Mouse (Mus musculus): ENCODE measurements at regions not wholly inside any gene's neighbourhood (a gene's known extent, or its start where the extent isn't known, plus 50 kb on each side); places are given as distances from the start of the nearest gene placed in this dataset.

- Histone ChIP-seq H3K4me3 (no peak overlapping the region), H3K27me3 (peaks cover 2% of the 10 kb centered on the region; the same call in 1 of the 2 replicates), H3K4me1 (peaks cover 8% of the 10 kb centered on the region), H3K36me3 (no peaks in the 10 kb centered on the region), H3K9ac (0 out of 2 replicates have a peak overlapping the region, but pooled peaks have one; percentile 1), H3K27ac (peak overlapping the region; percentile 38; the same call in 1 of the 2 replicates), H3K9me3 (no peaks in the 10 kb centered on the region), H3K4me2 (no peak overlapping the region)
- 22% methylated on average over 13 of the region's 13 CpGs for WGBS
- peak; percentile 43 for ATAC-seq (ENCODE audit: insufficient number of reproducible peaks, low FRiP score, low TSS enrichment, low read depth)
Observed at GRCm38 (mm10) chr6:31642451-31642942, 78.7 kb upstream of the Podxl start.

- H3K27me3 ChIP-seq, result peaks cover 10% of the 10 kb centered on the region; the same call in 1 of the 2 replicates
- H3K27ac ChIP-seq, result no peak overlapping the region
- no peaks in the 10 kb centered on the region for H3K9me3 ChIP-seq
- no peaks in the 10 kb centered on the region for H3K36me3 ChIP-seq
- no peak overlapping the region for H3K9ac ChIP-seq
- WGBS, result 76% methylated on average over 2 of the region's 2 CpGs
- no peak overlapping the region for H3K4me3 ChIP-seq
- H3K4me1 ChIP-seq, result peaks cover 8% of the 10 kb centered on the region
- ATAC-seq (ENCODE audit: insufficient number of reproducible peaks, low FRiP score, low TSS enrichment, low read depth), result no peak
- H3K4me2 ChIP-seq, result no peak overlapping the region
Observed at GRCm38 (mm10) chr6:31640745-31641144, 77.0 kb upstream of the Podxl start.

- peaks cover 10% of the 10 kb centered on the region; the same call in 1 of the 2 replicates for H3K27me3 ChIP-seq
- no peaks in the 10 kb centered on the region for H3K9me3 ChIP-seq
- no peak overlapping the region for H3K4me2 ChIP-seq
- no peak for ATAC-seq (ENCODE audit: insufficient number of reproducible peaks, low FRiP score, low TSS enrichment, low read depth)
- no peak overlapping the region for H3K27ac ChIP-seq
- no peaks in the 10 kb centered on the region for H3K36me3 ChIP-seq
- no peak overlapping the region for H3K4me3 ChIP-seq
- H3K4me1 ChIP-seq, result peaks cover 8% of the 10 kb centered on the region
- H3K9ac ChIP-seq, result no peak overlapping the region
- WGBS, result 11% methylated on average over 2 of the region's 2 CpGs
Observed at GRCm38 (mm10) chr6:31639460-31639859, 75.7 kb upstream of the Podxl start.

GRCm38 (mm10) chr6:31638434-31639220, 74.8 kb upstream of the Podxl start:
- Histone ChIP-seq H3K9me3 (no peaks in the 10 kb centered on the region), H3K36me3 (no peaks in the 10 kb centered on the region), H3K4me2 (no peak overlapping the region), H3K27me3 (peaks cover 10% of the 10 kb centered on the region; the same call in 1 of the 2 replicates), H3K4me1 (peaks cover 8% of the 10 kb centered on the region), H3K4me3 (no peak overlapping the region), H3K27ac (no peak overlapping the region), H3K9ac (no peak overlapping the region)
- no peak for ATAC-seq (ENCODE audit: insufficient number of reproducible peaks, low FRiP score, low TSS enrichment, low read depth)
- WGBS, result 64% methylated on average over 13 of the region's 13 CpGs

- Histone ChIP-seq H3K4me1 (peaks cover 4% of the 10 kb centered on the region), H3K9ac (no peak overlapping the region), H3K9me3 (no peaks in the 10 kb centered on the region), H3K36me3 (no peaks in the 10 kb centered on the region), H3K4me2 (no peak overlapping the region), H3K27ac (no peak overlapping the region), H3K4me3 (no peak overlapping the region), H3K27me3 (peaks cover 10% of the 10 kb centered on the region; the same call in 1 of the 2 replicates)
- 15% methylated on average over 16 of the region's 16 CpGs for WGBS
- no peak for ATAC-seq (ENCODE audit: insufficient number of reproducible peaks, low FRiP score, low TSS enrichment, low read depth)
Observed at GRCm38 (mm10) chr6:31637371-31638052, 73.7 kb upstream of the Podxl start.

GRCm38 (mm10) chr6:31636954-31637353, 73.2 kb upstream of the Podxl start:
- Histone ChIP-seq H3K36me3 (no peaks in the 10 kb centered on the region), H3K9ac (no peak overlapping the region), H3K4me1 (no peaks in the 10 kb centered on the region), H3K9me3 (no peaks in the 10 kb centered on the region), H3K27me3 (peaks cover 10% of the 10 kb centered on the region; the same call in 1 of the 2 replicates), H3K4me2 (no peak overlapping the region), H3K4me3 (no peak overlapping the region), H3K27ac (no peak overlapping the region)
- no peak for ATAC-seq (ENCODE audit: insufficient number of reproducible peaks, low FRiP score, low TSS enrichment, low read depth)
- WGBS, result 14% methylated on average over 9 of the region's 9 CpGs

DNA sequence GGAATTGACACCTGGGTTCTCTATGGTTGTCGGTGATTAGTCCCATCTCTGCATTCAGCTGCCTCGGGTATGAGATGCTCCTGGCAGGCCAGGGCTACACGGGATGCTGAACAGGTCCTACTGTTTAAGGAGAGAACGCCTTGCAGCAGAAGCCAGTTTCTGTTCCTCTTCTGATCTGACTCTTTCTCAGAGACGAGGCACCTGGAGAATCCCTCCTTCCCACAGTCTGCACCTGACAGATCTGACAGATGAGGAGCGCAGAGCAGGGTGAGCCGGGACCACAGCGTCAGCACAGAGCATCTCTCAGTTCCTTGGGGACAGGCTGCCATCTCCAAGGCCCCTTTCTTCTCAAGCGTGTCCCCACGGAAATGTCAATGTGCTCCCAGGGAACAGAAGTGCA, 68.7 kb upstream of the Podxl start:
- ATAC-seq (ENCODE audit: insufficient number of reproducible peaks, low FRiP score, low TSS enrichment, low read depth), result no peak
- no peaks in the 10 kb centered on the region; the same call in 1 of the 2 replicates for H3K4me1 ChIP-seq
- no peak overlapping the region for H3K4me2 ChIP-seq
- 53% methylated on average over 10 of the region's 10 CpGs for WGBS
- H3K9me3 ChIP-seq, result no peaks in the 10 kb centered on the region
- H3K27ac ChIP-seq, result no peak overlapping the region
- no peak overlapping the region for H3K9ac ChIP-seq
- H3K36me3 ChIP-seq, result no peaks in the 10 kb centered on the region
- H3K27me3 ChIP-seq, result 0 out of 2 replicates have a peak, but pooled peaks cover 8% of the 10 kb centered on the region
- H3K4me3 ChIP-seq, result no peak overlapping the region

GRCm38 (mm10) chr6:31630009-31630408, 66.2 kb upstream of the Podxl start:
- Histone ChIP-seq H3K27ac (no peak overlapping the region), H3K36me3 (no peaks in the 10 kb centered on the region), H3K4me2 (no peak overlapping the region), H3K9ac (no peak overlapping the region), H3K9me3 (no peaks in the 10 kb centered on the region), H3K4me1 (no peaks in the 10 kb centered on the region; the same call in 1 of the 2 replicates), H3K4me3 (no peak overlapping the region), H3K27me3 (no peaks in the 10 kb centered on the region)
- WGBS, result 25% methylated on average over 4 of the region's 4 CpGs
- ATAC-seq (ENCODE audit: insufficient number of reproducible peaks, low FRiP score, low TSS enrichment, low read depth), result no peak

DNA sequence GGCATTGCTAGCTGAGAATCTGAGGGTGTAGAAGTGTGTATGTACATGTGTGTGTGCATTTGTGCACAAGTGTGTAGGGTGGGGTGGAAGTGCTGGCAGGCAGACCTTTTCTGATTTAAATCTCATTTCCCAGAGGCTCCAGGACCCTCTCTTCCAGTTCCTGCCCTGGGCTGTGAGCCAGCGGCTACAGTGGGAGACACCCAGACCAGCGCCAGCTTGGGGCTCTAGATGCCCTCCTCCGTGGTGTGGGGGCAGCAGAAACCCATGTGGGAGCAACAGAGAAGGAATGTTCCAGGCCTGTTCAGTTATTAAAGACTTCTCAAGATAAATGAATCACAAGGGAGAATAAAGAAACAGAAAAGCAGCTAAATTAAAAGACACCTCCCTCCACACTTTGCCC, 64.1 kb upstream of the Podxl start:
- ATAC-seq (ENCODE audit: insufficient number of reproducible peaks, low FRiP score, low TSS enrichment, low read depth), result no peak
- no peaks in the 10 kb centered on the region for H3K27me3 ChIP-seq

GRCm38 (mm10) chr6:31625055-31625454, 61.3 kb upstream of the Podxl start:
- H3K4me3 ChIP-seq, result no peak overlapping the region
- no peaks in the 10 kb centered on the region; the same call in 1 of the 2 replicates for H3K4me1 ChIP-seq
- H3K4me2 ChIP-seq, result no peak overlapping the region
- no peaks in the 10 kb centered on the region for H3K36me3 ChIP-seq
- H3K9ac ChIP-seq, result no peak overlapping the region
- WGBS, result 75% methylated on average over 2 of the region's 2 CpGs
- no peaks in the 10 kb centered on the region for H3K9me3 ChIP-seq
- no peak overlapping the region for H3K27ac ChIP-seq
- ATAC-seq (ENCODE audit: insufficient number of reproducible peaks, low FRiP score, low TSS enrichment, low read depth), result no peak
- H3K27me3 ChIP-seq, result no peaks in the 10 kb centered on the region

More for the DNA sequence above, 64.1 kb upstream of the Podxl start:
- Histone ChIP-seq H3K9me3 (no peaks in the 10 kb centered on the region), H3K27ac (no peak overlapping the region), H3K4me1 (no peaks in the 10 kb centered on the region; the same call in 1 of the 2 replicates), H3K9ac (no peak overlapping the region), H3K4me2 (no peak overlapping the region), H3K4me3 (no peak overlapping the region), H3K36me3 (no peaks in the 10 kb centered on the region)
- WGBS, result 75% methylated on average over 3 of the region's 3 CpGs

DNA sequence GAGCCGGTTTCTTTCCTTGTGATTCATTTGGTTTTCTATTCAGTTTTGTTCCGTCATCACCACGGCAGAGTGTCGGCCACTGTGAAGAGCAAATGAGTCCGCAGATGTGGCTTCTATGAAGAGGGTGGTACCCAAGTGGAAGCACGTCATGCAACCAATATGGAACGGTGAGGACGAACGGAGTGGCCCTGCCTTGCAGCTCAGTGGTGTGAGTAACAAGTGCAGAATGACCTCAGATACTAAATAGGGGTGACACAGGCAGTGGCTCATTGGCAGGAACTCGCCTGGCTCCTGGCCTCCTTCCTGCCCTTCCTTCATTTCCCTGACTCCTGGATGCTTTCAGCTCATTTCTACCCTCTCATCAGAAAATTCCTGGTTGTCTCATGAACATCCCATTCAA, 60.6 kb upstream of the Podxl start:
- H3K9ac ChIP-seq, result no peak overlapping the region
- WGBS, result 83% methylated on average over 10 of the region's 10 CpGs
- no peaks in the 10 kb centered on the region for H3K4me1 ChIP-seq
- H3K4me3 ChIP-seq, result no peak overlapping the region
- no peak overlapping the region for H3K4me2 ChIP-seq
- no peaks in the 10 kb centered on the region for H3K27me3 ChIP-seq
- H3K9me3 ChIP-seq, result no peaks in the 10 kb centered on the region
- H3K27ac ChIP-seq, result no peak overlapping the region
- H3K36me3 ChIP-seq, result no peaks in the 10 kb centered on the region
- no peak for ATAC-seq (ENCODE audit: insufficient number of reproducible peaks, low FRiP score, low TSS enrichment, low read depth)

- Histone ChIP-seq H3K9ac (no peak overlapping the region), H3K36me3 (no peaks in the 10 kb centered on the region), H3K4me2 (no peak overlapping the region), H3K4me1 (no peaks in the 10 kb centered on the region), H3K9me3 (no peaks in the 10 kb centered on the region), H3K4me3 (no peak overlapping the region), H3K27ac (no peak overlapping the region), H3K27me3 (no peaks in the 10 kb centered on the region)
- ATAC-seq (ENCODE audit: insufficient number of reproducible peaks, low FRiP score, low TSS enrichment, low read depth), result no peak
- 75% methylated on average over 6 of the region's 6 CpGs for WGBS
Observed at GRCm38 (mm10) chr6:31621023-31621422, 57.2 kb upstream of the Podxl start.

Data from limb, embryonic 15.5 days (tissue).